Mouse (Mus musculus) heart, embryonic 11.5 days (tissue): ENCODE results near the gene Sppl3. TPM values are rescaled to one million over a fixed set of nuclear protein-coding genes. Genes with fewer than 3 reads are reported as not detected.

ENCODE experiments used
- ATAC-seq: fragments of 200-750 bp; cut with Nextera tagmentation; replicated peaks from 2 replicates; pipeline ENCODE4 v1.8.0; 2017; ENCODE audit warnings: moderate library complexity; ENCODE audit not compliant: insufficient number of reproducible peaks, low FRiP score, low TSS enrichment
- H3K27ac ChIP-seq: fragments of 300-500 bp; sonication (generic); 2 replicates; pipeline ENCODE4 v1.5.1; 2014; ENCODE audit warnings: mild to moderate bottlenecking, low read depth, low read length
- H3K27me3 ChIP-seq: fragments of 300-500 bp; sonication (generic); 2 replicates; pipeline ENCODE4 v1.6.1; 2014; ENCODE audit warnings: mild to moderate bottlenecking, low read length, mixed read lengths; ENCODE audit not compliant: control insufficient read depth, insufficient read depth
- H3K36me3 ChIP-seq: fragments of 300-500 bp; sonication (generic); 2 replicates; pipeline ENCODE4 v1.6.1; 2014; ENCODE audit warnings: mild to moderate bottlenecking, low read length, moderate library complexity, mixed read lengths; ENCODE audit not compliant: control insufficient read depth, insufficient read depth
- H3K4me1 ChIP-seq: fragments of 300-500 bp; sonication (generic); 2 replicates; pipeline ENCODE4 v1.6.1; 2014; ENCODE audit warnings: low read length; ENCODE audit not compliant: control insufficient read depth, insufficient read depth
- H3K4me2 ChIP-seq: fragments of 300-500 bp; sonication (generic); 2 replicates; pipeline ENCODE4 v1.6.1; 2014; ENCODE audit warnings: mild to moderate bottlenecking, moderate library complexity
- H3K4me3 ChIP-seq: fragments of 300-500 bp; sonication (generic); 2 replicates; pipeline ENCODE4 v1.5.1; 2014; ENCODE audit warnings: low read depth, low read length
- H3K9ac ChIP-seq: fragments of 300-500 bp; sonication (generic); 2 replicates; pipeline ENCODE4 v1.6.1; 2014; ENCODE audit warnings: mild to moderate bottlenecking, low read depth, low read length, moderate library complexity
- H3K9me3 ChIP-seq: fragments of 300-500 bp; sonication (generic); replicated peaks from 2 replicates; pipeline ENCODE4 v1.6.1; 2016; ENCODE audit warnings: low read length; ENCODE audit not compliant: control insufficient read depth
- WGBS: fragments of 180-500 bp; shearing (Covaris S2); extraction: QIAGEN DNeasy Blood & Tissue Kit; methylation state at CpG from one replicate; pipeline ENCODE4 v1.1.7; 2014; ENCODE audit not compliant: insufficient replicate concordance; 5-methylcytosine and 5-hydroxymethylcytosine counted together
- polyA plus RNA-seq: library from polyadenylated mRNA; unstranded; fragments of >200 nt; fragmentation: Nextera tagmentation; extraction: Ambion mirVana; gene quantifications from 2 replicates; pipeline ENCODE4 v1.2.1, GENCODE M21; 2014

The Sppl3 gene
- 15.5 and 18.6 TPM in 2 replicates for polyA plus RNA-seq

DNA sequence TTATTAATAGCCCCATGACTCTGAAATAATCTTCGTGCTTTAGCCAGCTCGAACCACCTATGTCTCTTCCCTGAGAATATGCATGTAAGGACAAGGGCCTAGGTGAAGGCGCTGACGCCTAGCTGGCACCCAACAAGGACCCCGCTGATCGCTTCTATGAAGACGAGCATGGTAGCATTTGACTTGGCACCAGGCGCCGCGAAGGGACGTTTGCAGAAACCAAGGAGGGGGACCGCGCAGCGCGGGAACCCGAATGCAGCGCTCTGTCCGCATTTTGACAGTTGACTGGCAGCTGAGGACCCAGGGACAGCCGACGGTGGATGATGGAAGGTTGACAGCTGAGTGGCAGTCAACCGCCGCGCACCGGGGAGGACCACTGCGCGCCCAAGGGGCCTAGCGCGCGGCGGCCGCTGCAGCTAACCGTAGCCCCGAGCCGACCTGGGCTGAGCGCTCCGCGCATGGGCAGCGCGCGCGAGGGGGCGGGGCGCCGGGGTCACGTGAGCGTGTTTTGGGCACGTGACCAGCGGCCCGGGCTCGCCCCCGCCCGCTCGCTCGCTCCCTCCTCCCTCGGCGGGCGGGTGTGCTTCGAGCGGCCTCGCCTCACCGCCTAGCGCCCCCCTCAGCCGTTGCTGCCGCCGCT, at the start of gene Sppl3:
TSS of gene Sppl3 (plus strand) at position 561 of the 640 bp plus-strand sequence.
- Histone ChIP-seq H3K27me3 (no peaks in the 10 kb centered on the region), H3K9me3 (no peaks in the 10 kb centered on the region), H3K4me3 (peak within 1 kb of the TSS; percentile 100), H3K36me3 (no peaks in the 10 kb centered on the region), H3K4me2 (peak within 1 kb of the TSS; percentile 89), H3K9ac (peak within 1 kb of the TSS; percentile 99), H3K4me1 (peaks cover 29% of the 10 kb centered on the region), H3K27ac (peak within 1 kb of the TSS; percentile 93)
- WGBS, result 2% methylated on average over 47 of the region's 65 CpGs
- ATAC-seq, result peak; percentile 89

DNA sequence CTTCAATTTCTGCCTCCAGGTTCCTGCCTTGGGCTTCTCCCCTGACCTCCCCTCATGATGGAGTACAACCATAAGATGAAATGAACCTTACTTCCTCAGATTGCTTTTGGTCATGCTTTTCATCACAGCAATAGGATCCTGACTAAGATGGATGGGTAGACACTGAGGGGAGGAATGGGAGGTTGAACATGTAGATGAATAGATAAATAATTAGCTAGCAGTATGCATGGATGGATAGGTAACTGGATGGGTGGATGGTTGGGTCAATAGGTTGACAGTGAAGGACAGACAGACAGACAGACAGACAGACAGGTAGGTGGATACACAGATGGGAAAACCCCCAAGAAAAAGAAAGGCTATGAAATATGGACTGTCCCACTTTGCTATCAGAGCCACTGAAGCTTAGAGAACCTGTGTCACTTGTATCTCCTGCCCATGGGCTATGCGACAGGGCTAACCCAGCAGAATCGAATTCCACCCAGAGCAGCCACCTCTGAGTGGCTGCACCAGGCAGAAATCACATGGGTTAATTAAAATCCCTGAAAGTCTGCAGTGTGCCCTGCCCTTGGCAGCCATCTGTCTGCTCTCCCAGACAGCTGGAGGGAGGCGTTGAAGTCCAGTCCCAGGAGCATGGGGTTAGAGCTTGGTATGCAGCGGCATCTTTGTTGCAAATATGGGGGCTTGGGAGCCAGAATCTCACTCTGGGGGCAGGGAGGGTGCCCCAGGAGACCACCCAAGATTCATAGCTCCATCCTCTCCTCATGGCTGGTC, 49.2 kb upstream of the Sppl3 start:
- no peak for ATAC-seq
- peaks cover 12% of the 10 kb centered on the region for H3K4me1 ChIP-seq
- no peaks in the 10 kb centered on the region for H3K36me3 ChIP-seq
- no peaks in the 10 kb centered on the region for H3K27me3 ChIP-seq
- 65% methylated on average over 4 of the region's 4 CpGs for WGBS
- no peak overlapping the region for H3K4me2 ChIP-seq
- H3K4me3 ChIP-seq, result no peak overlapping the region
- H3K9ac ChIP-seq, result no peak overlapping the region
- H3K9me3 ChIP-seq, result no peaks in the 10 kb centered on the region
- H3K27ac ChIP-seq, result no peak overlapping the region

DNA sequence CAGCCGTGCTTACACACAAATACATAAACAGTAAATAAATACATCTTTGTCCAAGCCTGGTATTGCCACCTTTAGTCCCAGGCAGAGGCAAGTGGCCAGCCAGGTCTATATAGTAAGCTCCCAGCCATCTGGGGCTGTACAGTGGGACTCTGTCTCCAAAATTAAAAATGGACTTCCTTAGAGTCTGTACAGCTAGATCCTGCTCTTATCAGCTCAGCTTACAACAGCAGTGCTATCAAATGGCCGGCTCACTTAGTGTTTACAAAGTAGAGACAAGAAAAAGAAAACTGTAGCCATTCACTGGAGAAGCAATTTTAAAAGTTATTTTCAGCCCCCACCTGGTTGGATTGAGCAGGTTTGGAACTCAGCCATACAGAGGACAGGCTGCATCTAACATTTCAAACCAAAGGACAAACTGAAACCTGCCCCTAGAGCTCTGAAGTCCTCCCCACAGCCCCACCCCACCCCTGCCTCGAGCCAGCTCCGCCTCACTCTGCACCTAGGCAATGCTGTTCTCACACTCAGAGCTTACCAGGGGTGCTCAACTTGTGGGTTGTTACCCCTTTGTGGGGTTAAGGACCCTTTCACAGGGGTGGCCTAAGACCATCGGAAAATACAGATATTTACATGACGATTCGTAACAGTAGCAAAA, 46.5 kb upstream of the Sppl3 start:
- peak overlapping the region; percentile 25; the same call in 1 of the 2 replicates for H3K27ac ChIP-seq
- ATAC-seq, result no peak
- no peak overlapping the region for H3K9ac ChIP-seq
- H3K4me2 ChIP-seq, result 0 out of 2 replicates have a peak overlapping the region, but pooled peaks have one; percentile 18
- no peaks in the 10 kb centered on the region for H3K9me3 ChIP-seq
- no peak overlapping the region for H3K4me3 ChIP-seq
- H3K27me3 ChIP-seq, result peaks cover 21% of the 10 kb centered on the region
- H3K36me3 ChIP-seq, result no peaks in the 10 kb centered on the region
- peaks cover 12% of the 10 kb centered on the region for H3K4me1 ChIP-seq
- WGBS, result 49% methylated on average over 7 of the region's 7 CpGs

DNA sequence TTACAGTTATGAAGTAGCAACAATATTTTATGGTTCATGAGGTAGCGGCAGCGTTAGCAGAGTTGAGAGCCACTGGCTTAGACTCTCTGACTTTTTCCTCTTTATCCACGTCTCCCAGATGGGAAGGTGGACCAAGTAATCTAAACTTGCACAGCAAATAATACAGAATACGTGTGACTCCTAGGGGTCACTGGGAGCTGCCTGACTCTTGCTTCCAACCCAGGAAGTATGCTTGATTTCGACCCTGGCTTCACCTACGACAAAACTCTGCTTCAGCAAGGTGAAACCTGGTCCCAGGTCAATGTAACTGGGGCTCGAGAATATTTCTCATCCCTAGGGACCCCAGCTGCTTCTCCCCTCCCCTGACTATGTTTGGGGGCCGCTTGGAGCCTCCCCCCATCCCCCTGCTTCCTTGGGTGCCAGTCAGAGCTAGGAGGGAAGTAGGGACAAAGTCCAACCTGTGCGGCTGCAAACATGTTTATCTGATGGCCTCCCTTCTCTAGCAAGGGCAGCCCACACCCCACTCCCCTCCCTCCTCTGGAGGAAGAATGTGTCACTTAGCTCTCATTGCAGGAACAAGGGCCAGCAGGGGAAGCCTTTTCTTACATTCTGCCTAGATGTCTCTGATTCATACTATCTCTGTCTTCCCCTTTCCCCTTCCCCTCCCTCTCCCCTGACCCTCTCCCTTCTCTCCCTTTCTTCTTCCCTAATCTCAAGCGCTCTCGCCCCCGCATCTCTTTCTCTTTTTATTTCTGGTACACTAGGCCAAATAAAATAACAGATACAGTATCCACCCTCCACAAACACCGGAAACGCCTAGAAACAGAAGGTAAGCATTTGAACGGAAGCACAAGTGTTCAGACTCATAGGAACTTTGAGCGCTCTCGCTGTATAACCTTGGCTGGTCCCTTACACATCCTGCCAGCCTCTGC, 45.7 kb upstream of the Sppl3 start:
- peaks cover 12% of the 10 kb centered on the region for H3K4me1 ChIP-seq
- no peaks in the 10 kb centered on the region for H3K9me3 ChIP-seq
- peaks cover 24% of the 10 kb centered on the region for H3K27me3 ChIP-seq
- no peak overlapping the region for H3K4me2 ChIP-seq
- no peak overlapping the region for H3K4me3 ChIP-seq
- no peaks in the 10 kb centered on the region for H3K36me3 ChIP-seq
- no peak overlapping the region for H3K27ac ChIP-seq
- 46% methylated on average over 17 of the region's 17 CpGs for WGBS
- no peak overlapping the region for H3K9ac ChIP-seq
- no peak for ATAC-seq

DNA sequence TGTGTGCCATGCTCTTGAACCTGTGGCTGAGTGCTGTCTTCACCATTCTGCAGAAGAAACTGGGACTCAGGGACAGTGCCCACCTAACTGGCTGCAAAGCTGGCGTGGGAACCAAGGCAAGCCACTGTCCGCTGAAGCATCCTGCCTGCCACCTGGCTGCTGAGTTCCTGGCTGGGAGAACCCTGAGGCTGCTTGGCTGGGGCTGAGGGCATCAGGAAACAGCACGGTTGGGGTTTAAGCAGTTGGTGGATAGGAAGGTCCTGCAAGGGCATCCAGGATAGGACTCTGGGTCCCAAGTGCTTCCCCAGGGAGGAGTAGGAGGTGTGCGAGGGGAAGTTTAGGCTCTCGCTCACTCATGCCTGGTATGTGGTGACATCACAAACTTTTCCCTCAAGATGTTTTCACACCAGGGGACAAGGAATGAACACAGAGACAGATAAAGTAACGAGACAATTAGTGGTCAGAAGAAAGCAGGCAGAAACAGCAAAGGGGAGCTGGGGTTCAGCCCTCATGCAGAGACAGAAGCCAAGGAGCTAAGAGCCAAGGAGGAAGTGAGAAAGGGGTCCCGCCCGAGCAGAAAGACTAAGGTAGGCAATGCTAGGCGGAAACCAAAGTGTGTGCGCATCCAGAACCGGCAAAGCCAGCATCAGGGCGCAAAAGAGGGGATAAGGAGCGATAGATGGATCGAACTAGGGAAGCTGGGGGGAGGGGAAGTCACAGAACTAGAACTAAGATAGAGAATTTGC, 43.2 kb upstream of the Sppl3 start:
- H3K9me3 ChIP-seq, result no peaks in the 10 kb centered on the region
- H3K4me3 ChIP-seq, result no peak overlapping the region
- H3K4me1 ChIP-seq, result peaks cover 12% of the 10 kb centered on the region
- no peak for ATAC-seq
- no peak overlapping the region for H3K27ac ChIP-seq
- no peak overlapping the region for H3K9ac ChIP-seq
- peaks cover 24% of the 10 kb centered on the region for H3K27me3 ChIP-seq
- H3K4me2 ChIP-seq, result no peak overlapping the region
- no peaks in the 10 kb centered on the region for H3K36me3 ChIP-seq
- WGBS, result 26% methylated on average over 14 of the region's 14 CpGs

DNA sequence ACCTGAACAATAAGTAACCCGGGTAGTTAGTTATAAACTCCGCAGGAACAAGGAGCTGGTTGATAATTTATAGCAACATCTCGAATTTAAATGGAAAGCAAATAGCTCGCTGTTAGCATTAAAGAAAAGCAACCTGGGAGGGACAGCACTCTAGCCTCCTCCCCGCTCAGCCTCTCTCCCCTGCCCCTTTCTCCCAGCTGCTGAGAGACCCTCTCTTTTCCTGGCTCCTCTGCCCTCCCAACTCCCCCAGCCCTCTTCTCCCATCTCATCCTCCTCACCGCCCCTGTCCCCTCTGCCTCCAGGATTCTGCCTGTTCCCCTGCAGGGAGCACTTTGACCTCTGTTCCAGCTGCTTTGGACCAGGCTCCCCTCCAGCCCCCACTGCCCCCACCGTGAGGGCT, 42.3 kb upstream of the Sppl3 start:
- no peak overlapping the region for H3K9ac ChIP-seq
- H3K4me2 ChIP-seq, result no peak overlapping the region
- peaks cover 24% of the 10 kb centered on the region for H3K27me3 ChIP-seq
- 25% methylated on average over 7 of the region's 7 CpGs for WGBS
- no peaks in the 10 kb centered on the region for H3K9me3 ChIP-seq
- H3K4me1 ChIP-seq, result peaks cover 12% of the 10 kb centered on the region
- no peak overlapping the region for H3K4me3 ChIP-seq
- H3K27ac ChIP-seq, result no peak overlapping the region
- no peaks in the 10 kb centered on the region for H3K36me3 ChIP-seq
- ATAC-seq, result no peak

DNA sequence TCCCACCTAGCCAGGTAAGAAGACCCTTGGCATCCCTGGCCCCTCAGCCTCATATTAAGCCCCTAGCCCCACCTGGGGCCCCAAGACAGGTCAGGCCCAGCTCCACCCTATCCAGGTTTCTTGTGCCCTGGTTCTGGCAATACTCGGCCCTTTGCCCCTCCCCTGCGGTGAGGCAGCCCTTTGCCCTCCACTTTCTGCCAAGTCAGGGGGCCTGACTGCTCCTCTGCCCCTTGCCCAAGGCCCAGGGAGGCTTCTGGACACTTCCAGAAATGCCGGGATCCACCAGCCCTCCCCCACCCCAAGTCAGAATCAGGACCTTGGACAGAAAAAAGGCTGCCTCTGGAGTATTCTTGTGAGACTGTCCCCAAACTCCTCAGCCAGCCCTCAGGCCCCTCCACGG, 41.9 kb upstream of the Sppl3 start:
- Histone ChIP-seq H3K4me3 (no peak overlapping the region), H3K4me1 (peaks cover 12% of the 10 kb centered on the region), H3K9ac (no peak overlapping the region), H3K27ac (no peak overlapping the region), H3K36me3 (no peaks in the 10 kb centered on the region), H3K4me2 (no peak overlapping the region), H3K9me3 (no peaks in the 10 kb centered on the region), H3K27me3 (peaks cover 24% of the 10 kb centered on the region)
- no peak for ATAC-seq
- whole genome bisulfite sequencing, result 20% methylated on average over 4 of the region's 4 CpGs
